Mouse (Mus musculus): Measurements from ENCODE around the gene Hist1h1a.
"Not testable (repeated sequence)": the region's sequence is repeated elsewhere in the genome, so short reads cannot be mapped to it uniquely, and the experiment has no call there.

Gene Hist1h1a

GRCm38 (mm10) chr13:23743215-23743614 is 20.3 kb upstream of the Hist1h1a start:
- CTCF ChIA-PET: interaction anchor here (0.9 kb wide), 1 partner anchor 8 kb away, joined by 3 read pairs; the partner anchor contains the start of gene Hist1h2ab

DNA sequence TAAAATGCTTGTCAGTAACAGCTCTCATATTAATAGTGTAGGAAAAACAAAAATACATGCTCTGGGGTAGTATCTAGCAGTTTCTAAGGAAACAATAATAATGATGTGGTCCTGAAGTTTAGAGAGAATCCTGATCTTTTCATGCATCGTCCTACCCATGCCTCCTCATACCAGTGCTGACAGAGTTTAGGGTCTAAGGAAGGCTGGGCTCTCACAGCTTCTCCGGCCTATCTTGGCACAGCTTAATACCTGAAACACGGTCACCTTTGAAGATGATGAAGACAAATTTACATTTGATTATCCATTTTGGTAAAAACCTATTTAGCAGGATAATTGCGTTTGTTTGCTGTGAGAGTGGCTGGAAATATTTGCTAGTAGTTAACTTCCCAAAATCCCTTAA is 19.5 kb upstream of the Hist1h1a start:
- CTCF ChIA-PET: no interaction called here

DNA sequence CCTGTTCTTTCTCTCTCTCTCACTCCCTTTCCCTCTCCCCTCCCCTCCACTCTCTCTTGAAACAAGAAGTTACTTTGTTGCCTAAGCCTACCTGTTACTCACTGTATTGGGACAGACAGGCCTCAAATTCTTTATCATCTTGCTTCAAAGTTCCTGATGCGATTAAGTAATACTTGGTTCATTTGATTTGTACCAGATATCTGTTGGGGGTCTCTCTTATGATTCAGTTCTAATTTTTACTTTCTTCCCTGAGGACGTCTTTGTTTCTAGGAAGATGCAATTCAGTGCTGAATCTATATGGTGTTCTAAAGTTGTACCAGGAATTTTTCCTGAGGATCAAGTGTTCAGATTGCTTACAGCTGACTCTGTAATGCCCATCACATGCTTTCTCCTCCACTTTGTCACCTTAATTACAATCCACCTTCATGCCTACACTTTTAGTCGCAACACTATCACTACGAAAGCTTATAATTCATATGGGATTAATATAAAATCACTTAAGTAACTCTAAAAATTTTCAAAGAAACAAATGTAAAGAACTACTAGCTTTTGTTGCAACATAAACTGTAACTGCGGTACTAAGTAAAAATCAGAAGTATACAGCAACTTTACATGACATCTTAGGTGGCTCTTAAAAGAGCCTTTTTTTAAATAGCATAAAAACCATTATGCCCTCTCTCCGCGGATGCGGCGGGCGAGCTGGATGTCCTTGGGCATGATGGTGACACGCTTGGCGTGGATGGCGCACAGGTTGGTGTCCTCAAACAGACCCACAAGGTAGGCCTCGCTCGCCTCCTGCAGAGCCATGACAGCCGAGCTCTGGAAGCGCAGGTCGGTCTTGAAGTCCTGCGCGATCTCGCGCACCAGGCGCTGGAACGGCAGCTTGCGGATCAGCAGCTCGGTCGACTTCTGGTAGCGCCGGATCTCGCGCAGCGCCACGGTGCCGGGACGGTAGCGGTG is 18.8 kb upstream of the Hist1h1a start:
- CTCF ChIA-PET: no interaction called here

GRCm38 (mm10) chr13:23745381-23746161 is 17.9 kb upstream of the Hist1h1a start, which contains the start of gene Hist1h3c:
TSS of gene Hist1h3c (minus strand) at chr13:23745602.
- CTCF ChIA-PET: no interaction called here

DNA sequence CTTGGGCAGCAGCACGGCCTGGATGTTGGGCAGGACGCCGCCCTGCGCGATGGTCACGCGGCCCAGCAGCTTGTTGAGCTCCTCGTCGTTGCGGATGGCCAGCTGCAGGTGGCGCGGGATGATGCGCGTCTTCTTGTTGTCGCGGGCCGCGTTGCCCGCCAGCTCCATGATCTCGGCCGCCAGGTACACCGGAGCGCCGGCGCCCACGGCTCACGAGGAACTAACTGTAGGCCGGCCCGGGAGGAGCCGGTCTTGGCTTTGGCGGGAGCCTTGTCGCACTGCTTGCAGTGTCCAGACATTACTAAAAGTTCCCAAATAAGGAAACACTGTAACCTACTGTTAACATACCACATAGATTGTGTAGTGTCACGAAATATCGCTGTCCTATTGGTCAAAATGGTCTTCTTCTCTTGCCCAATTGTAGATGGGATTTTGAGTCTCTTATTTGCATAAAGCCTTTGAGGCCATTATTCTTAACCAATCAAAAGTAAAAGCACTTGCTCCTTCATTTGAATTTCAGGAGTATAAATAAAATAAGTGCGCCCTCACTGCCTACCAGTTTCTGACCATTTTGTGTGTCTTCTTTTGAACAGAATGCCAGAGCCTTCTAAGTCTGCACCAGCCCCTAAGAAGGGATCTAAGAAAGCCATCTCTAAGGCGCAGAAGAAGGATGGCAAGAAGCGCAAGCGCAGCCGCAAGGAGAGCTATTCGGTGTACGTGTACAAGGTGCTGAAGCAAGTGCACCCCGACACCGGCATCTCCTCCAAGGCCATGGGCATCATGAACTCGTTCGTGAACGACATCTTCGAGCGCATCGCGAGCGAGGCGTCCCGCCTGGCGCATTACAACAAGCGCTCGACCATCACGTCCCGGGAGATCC is 17.0 kb upstream of the Hist1h1a start, which contains the start of gene Hist1h2bb:
Gene Hist1h2bb (plus strand): TSS at position 534 of the 880 bp plus-strand sequence.
- CTCF ChIA-PET: not testable (repeated sequence)

DNA sequence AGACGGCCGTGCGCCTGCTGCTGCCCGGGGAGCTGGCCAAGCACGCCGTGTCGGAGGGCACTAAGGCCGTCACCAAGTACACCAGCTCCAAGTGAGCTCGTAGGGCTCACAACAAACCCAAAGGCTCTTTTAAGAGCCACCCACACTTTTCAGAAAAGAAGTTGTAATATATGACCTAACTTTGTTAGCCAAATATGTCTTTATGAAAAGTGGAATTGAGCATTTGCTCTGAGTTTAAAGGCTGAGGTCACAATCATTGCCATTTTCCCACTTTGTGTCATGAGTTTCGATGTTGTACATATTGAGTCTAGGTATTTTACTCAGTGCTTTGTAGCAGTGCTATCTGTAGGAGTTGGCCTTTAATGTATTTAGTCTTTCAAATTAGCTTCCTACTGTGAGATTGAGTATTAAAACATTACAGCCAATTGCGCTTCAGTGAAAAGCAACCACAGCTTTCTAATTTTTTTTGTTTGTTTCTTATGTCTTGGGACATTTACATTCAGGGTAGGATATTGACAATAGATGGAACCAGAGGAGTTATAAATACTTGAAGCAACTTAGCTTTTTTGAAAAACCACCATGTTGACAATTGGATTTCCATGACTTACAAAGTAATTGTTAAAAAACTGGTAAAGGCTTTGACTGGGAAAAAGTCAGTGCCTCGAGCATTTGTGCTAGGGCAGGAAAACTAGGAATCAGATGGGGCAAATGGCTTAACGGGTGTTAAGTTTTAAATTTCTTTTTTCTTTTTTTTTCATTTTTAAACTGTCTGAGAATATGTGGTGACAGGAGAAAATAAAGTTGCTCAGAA is 16.2 kb upstream of the Hist1h1a start:
- CTCF ChIA-PET: no interaction called here

- CTCF ChIA-PET: no interaction called here
These were observed 15.6 kb upstream of the Hist1h1a start for GRCm38 (mm10) chr13:23747892-23748288.

GRCm38 (mm10) chr13:23749563-23750121 is 13.8 kb upstream of the Hist1h1a start:
- CTCF ChIA-PET: interaction anchor here (0.6 kb wide), 1 partner anchor 260 kb away, joined by 3 read pairs; no protein-coding TSS in a partner anchor

DNA sequence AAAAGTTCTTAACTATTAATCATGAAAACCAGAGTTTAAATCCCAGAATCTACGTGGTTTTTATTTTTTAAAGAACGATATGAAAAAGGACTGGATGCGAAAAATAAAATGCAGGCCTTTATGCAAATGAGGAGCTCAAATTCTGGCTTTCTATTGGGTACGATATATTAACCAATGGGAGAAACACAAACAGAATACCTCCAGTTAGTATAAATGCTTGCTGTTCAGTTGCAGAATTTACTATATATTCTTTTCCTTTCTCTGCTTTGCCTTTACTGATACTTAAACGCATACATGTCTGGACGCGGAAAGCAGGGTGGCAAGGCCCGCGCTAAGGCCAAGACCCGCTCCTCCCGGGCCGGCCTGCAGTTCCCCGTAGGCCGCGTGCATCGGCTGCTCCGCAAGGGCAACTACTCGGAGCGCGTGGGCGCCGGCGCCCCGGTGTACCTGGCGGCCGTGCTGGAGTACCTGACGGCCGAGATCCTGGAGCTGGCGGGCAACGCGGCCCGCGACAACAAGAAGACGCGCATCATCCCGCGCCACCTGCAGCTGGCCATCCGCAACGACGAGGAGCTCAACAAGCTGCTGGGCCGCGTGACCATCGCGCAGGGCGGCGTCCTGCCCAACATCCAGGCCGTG is 12.5 kb upstream of the Hist1h1a start, which contains the start of gene Hist1h2ab:
Gene Hist1h2ab (plus strand): TSS at position 288 of the 639 bp plus-strand sequence.
- CTCF ChIA-PET: interaction anchor here (0.8 to 1.1 kb wide), 3 partner anchors 8 to 12 kb away, joined by 3 to 5 read pairs (median 4); partner anchors contain the start of gene Hist1h3a

DNA sequence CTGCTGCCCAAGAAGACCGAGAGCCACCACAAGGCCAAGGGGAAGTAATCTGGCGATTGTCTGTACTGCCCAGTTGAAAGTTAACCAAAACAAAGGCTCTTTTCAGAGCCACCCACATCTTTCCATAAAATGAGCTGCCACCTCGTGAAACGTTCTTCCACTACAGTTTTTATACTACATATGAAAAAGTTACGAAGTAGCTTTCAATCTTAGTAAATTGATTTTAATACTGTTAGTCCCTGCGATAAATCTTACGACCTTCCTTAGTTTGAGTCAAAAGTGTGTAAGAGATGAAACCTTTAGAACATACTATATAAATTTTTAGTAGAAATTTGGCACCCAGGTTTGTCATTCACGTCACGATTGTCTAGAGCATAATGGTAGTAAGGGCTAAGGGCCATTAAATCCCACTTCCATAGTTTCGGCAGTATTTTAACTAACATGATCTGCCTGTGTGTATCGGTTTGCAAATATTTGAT is 11.9 kb upstream of the Hist1h1a start:
- CTCF ChIA-PET: interaction anchor here (0.5 to 1.0 kb wide), 2 partner anchors 9 to 133 kb away, joined by 3 read pairs; no protein-coding TSS in a partner anchor

- CTCF ChIA-PET: interaction anchor here (0.5 to 1.0 kb wide), 2 partner anchors 9 to 132 kb away, joined by 3 read pairs; no protein-coding TSS in a partner anchor
These were observed 11.3 kb upstream of the Hist1h1a start, which contains the start of gene Hist1h3b for GRCm38 (mm10) chr13:23752067-23752741. TSS of gene Hist1h3b (plus strand) at chr13:23752267.

DNA sequence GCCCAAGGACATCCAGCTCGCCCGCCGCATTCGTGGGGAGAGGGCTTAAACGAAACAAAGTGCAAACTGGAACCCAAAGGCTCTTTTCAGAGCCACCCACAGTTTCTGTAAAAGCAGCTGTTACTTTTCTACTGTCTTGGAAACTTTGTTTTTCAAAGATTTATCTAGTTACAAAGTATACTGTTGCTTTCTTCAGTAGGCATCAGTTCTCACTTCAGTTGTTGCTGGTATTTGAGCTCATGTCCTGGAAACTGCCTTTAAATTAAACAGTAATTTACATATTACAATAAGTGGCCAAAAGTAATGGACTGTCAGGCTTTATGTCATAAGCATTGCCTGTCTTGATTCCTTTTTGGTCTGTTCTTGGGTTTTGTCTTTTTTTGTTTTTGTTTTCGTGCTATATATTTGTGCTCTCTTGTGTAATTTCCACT is 10.7 kb upstream of the Hist1h1a start:
- CTCF ChIA-PET: no interaction called here

DNA sequence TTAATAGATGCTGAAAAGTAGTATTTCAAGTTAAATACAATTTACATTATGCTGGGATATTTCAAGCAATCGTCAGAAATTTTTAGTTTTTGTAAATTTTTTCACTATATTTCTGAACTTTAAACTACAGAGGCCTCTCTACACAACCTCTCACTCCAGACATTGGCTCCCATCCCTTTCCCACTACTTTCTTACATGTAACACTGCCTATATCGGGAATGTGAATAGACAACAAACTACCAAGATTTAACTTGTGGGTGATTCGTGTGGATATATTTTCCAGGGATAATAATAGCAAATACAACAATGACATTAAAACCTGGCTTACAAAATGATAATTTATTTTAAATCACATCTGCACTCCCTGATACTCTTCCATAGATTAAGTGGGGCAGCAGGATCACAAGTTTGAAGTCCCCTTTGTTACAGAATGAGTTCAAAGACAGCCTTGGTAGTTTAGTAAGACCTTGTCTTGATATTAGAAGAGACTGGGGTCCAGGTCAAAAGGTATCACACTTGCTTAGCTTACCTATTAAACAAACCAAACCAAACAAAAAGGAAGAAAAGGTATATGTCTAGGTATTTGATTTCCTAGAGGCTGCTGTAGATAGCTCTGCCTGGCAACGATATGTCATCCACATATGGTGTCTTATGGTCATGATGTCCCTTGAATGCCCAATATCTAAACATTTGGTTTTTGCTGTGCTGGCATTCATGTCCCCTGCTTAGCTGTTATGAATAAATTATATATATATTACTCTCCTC is 10.0 kb upstream of the Hist1h1a start:
- CTCF ChIA-PET: no interaction called here

DNA sequence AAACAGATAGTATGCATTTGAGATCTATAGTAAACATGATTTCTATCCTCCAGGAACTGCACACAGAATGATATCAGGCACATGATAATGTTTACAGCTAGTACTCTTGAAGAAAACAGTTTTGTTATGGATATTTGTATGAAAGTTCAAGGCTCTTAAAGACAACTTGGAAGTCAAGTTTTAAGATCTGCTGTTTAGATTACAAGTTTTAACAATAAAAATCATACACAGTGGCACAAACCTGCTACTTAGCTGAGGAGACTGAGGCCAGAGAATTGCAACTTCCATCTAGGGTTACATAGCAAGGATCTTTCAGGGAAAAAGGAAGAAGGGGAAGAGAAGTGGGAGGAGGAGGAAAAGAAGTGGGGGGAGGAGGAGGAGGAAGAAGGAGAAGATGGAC is 8.5 kb upstream of the Hist1h1a start:
- CTCF ChIA-PET: no interaction called here

- CTCF ChIA-PET: interaction anchor here (1.4 kb wide), 1 partner anchor 8 kb away, joined by 3 read pairs; no protein-coding TSS in a partner anchor
These were observed 6.7 kb upstream of the Hist1h1a start, which contains the start of gene Hist1h4b for GRCm38 (mm10) chr13:23756790-23757189. TSS of gene Hist1h4b (plus strand) at chr13:23757013.

- CTCF ChIA-PET: interaction anchor here (0.6 to 1.4 kb wide), 2 partner anchors 9 to 882 kb away, joined by 3 to 5 read pairs; no protein-coding TSS in a partner anchor
These were observed 6.2 kb upstream of the Hist1h1a start for GRCm38 (mm10) chr13:23757211-23757773.

DNA sequence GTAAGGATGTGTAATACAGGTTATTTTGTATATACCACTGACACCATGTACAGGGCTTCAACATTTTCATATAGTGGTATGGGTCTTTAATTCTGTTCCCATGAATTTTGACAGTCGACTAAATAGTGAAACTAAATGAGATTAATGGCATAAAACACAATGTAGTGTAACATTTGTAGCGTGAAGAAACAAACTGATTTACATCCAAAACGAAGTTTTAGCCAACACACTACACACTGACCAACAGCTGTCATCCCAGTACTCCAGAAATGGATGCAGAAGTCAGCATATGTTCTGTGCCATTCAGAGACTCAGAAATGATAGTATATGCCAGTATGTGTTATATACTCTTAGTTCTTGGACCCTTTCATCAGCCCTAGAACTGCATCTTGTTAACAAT is 5.5 kb upstream of the Hist1h1a start:
- CTCF ChIA-PET: interaction anchor here (0.6 to 1.4 kb wide), 2 partner anchors 9 to 881 kb away, joined by 3 to 5 read pairs; no protein-coding TSS in a partner anchor
